ENCODE assay signal across 16 mouse cellular contexts in genomic region chr2:91162952-91163351, GRCm38 (mm10). TPM values are rescaled to one million over a fixed set of nuclear protein-coding genes. Genes with fewer than 3 reads are reported as not detected.
"Had no signal": no experiment of that assay in that cellular context is flagged by ENCODE, and none has a peak within 500 bp of the region (broad histone marks: within the 10 kb centered on the region; RNA-seq: fewer than 3 reads in every experiment).

No protein-coding gene starts in this region.

- H3K9ac ChIP-seq: neural tube, embryonic 15.5 days; stomach, embryonic 15.5 days had no signal

- H3K27ac ChIP-seq: neural tube, embryonic 15.5 days; stomach, embryonic 15.5 days; stomach, postnatal 0 days had no signal

- H3K27me3 ChIP-seq: neural tube, embryonic 15.5 days; stomach, embryonic 15.5 days had no signal

- H3K4me2 ChIP-seq: neural tube, embryonic 15.5 days; stomach, embryonic 15.5 days had no signal

- H3K9me3 ChIP-seq: neural tube, embryonic 15.5 days; stomach, embryonic 15.5 days had no signal

- DNase-seq: retina, postnatal 1 day; right cerebral cortex, adult 18-20 months; right cerebral cortex, postnatal 14 days; right cerebral cortex, postnatal 25 days; right cerebral cortex, postnatal 4 days; spleen, adult 18-20 months; thymus, adult 18-20 months; thymus, adult 2 months; thymus, postnatal 14 days; thymus, postnatal 25 days; thymus, postnatal 36 days; thymus, postnatal 4 days had no signal

- H3K4me3 ChIP-seq: neural tube, embryonic 15.5 days; stomach, embryonic 15.5 days had no signal

- H3K4me1 ChIP-seq: neural tube, embryonic 15.5 days; stomach, embryonic 15.5 days had no signal

RNA-seq across cellular contexts. Expression of gene Mybpc3, which starts 45.0 kb away (rescaled TPM):
- polyA plus RNA-seq: neural tube, embryonic 14.5 days; neural tube, embryonic 15.5 days had no signal
